Comparison of ENCODE assay signal across 9 mouse cellular contexts in the genomic region with DNA sequence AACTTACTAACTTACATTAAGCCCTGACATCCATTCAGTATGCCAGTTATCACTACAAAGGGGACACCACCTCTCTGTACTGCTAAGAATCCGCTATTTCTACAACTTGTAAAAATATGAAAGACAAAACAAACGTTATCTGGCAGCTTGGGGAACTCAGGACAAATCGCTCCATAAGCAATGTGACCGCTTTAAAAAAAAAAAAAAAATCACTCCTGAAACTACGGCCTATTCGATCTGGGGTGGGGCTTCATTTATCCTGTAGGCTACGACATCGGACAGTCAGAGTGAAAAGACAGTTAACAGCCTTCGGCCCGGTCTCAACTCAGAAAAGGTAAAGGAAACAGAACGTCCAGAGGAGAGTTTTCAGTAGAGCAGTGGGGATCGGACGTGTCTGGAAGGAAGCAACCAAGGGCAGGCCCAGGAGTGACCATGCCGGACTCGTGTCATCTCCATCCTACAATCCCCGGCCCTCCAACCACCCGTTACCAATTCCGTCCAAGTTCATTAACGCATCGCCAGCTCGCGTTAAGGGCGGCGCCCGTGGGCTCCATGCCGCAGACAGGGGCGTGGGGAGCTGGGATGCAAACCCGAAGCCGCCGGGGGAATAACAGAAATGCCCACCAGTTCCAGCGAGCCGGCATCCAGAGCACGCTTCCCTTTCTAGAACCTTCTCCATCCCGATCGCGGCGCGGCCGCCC. TPM values are rescaled to one million over a fixed set of nuclear protein-coding genes. Genes with fewer than 3 reads are reported as not detected.
DNase-seq lines count a peak whose midpoint lies in the region; ATAC-seq and TF ChIP-seq lines count a peak whose summit lies in the region.
"Had no signal": no experiment of that assay in that cellular context is flagged by ENCODE, and none has a peak within 500 bp of the region (broad histone marks: within the 10 kb centered on the region; RNA-seq: fewer than 3 reads in every experiment).

No protein-coding gene starts in this region.

- no peak for DNase-seq in layer of hippocampus, adult 2 months (ENCODE audit: low spot score in 2 of 2)
- DNase-seq in layer of hippocampus, adult 8-10 months (ENCODE audit: low spot score in 2 of 2): no peak
- peak; percentile 38 for DNase-seq in ZHBTc4 (ENCODE audit: low read depth, low spot score)
- DNase-seq in limb, embryonic 10.5 days (ENCODE audit: low spot score): no peak
- DNase-seq in naive thymus-derived CD4-positive, alpha-beta T cell, adult 2 months (ENCODE audit: low read depth): peak; percentile 16
- no peak for DNase-seq in adrenal gland, postnatal 14 days

- H3K4me1 ChIP-seq in erythroblast, embryonic 14.5 days (ENCODE audit: control insufficient read depth): peaks cover 35% of the 10 kb centered on the region
- H3K4me1 ChIP-seq in limb, embryonic 10.5 days: peaks cover 15% of the 10 kb centered on the region

- no peaks in the 10 kb centered on the region for H3K9me3 ChIP-seq in erythroblast, embryonic 14.5 days (ENCODE audit: control insufficient read depth, low read length)
- no peaks in the 10 kb centered on the region for H3K9me3 ChIP-seq in limb, embryonic 10.5 days (replicated peaks)

- ATAC-seq in activated CD4-positive, CD25-positive, alpha-beta regulatory T cell, adult 4 months: no peak

- H3K36me3 ChIP-seq in erythroblast, embryonic 14.5 days (ENCODE audit: control insufficient read depth): peaks cover 43% of the 10 kb centered on the region
- peaks cover 42% of the 10 kb centered on the region for H3K36me3 ChIP-seq in limb, embryonic 10.5 days

- WGBS in limb, embryonic 10.5 days: under 1% methylated on average over 39 of the region's 39 CpGs

- H3K27me3 ChIP-seq in erythroblast, embryonic 14.5 days (ENCODE audit: control insufficient read depth): no peaks in the 10 kb centered on the region
- H3K27me3 ChIP-seq in limb, embryonic 10.5 days (ENCODE audit: low read depth, poor library complexity, severe bottlenecking): no peaks in the 10 kb centered on the region

- no peak for TF ChIP-seq CTCF in layer of hippocampus, adult 2 months (conservative IDR thresholded peaks at IDR 0.05)

- H3K4me3 ChIP-seq in layer of hippocampus, adult 2 months: peak overlapping the region; percentile 96
- peak overlapping the region; percentile 79 for H3K4me3 ChIP-seq in erythroblast, embryonic 14.5 days (replicated peaks)
- peak overlapping the region; percentile 93 for H3K4me3 ChIP-seq in limb, embryonic 10.5 days

- H3K27ac ChIP-seq in layer of hippocampus, adult 2 months: peak overlapping the region; percentile 90
- H3K27ac ChIP-seq in limb, embryonic 10.5 days: peak overlapping the region; percentile 97

RNA-seq across cellular contexts. Expression of a gene that starts 0.6 kb away (rescaled TPM):
- 100 to 1,000 TPM; 167 to 173 TPM for total RNA-seq in layer of hippocampus, adult 2 months (2021)
- total RNA-seq in layer of hippocampus, adult 8-10 months (2022): 100 to 1,000 TPM; 174 to 197 (median 187) TPM
- 3.5 and 5.3 TPM in 2 replicates for polyA plus RNA-seq in erythroblast, embryonic 14.5 days (2012)
- polyA plus RNA-seq in limb, embryonic 10.5 days (2016; fragmentation: Nextera tagmentation; extraction: Ambion mirVana): 664 and 718 TPM in 2 replicates
- polyA plus RNA-seq in activated CD4-positive, CD25-positive, alpha-beta regulatory T cell, adult 4 months (2017; shearing (Covaris generic)): 100 to 1,000 TPM; 413 to 466 TPM
- total RNA-seq in adrenal gland, postnatal 14 days (2021): 192 and 207 TPM in 2 replicates

RNA-seq across cellular contexts. Expression of a gene that starts 40.6 kb away (rescaled TPM):
- 10 to 100 TPM; 45.0 to 48.5 TPM for total RNA-seq in layer of hippocampus, adult 2 months (2021)
- 10 to 100 TPM; 43.4 to 53.5 (median 48.7) TPM for total RNA-seq in layer of hippocampus, adult 8-10 months (2022)
- 0.49 and 1.1 TPM in 2 replicates for polyA plus RNA-seq in erythroblast, embryonic 14.5 days (2012)
- 38.7 and 42.4 TPM in 2 replicates for polyA plus RNA-seq in limb, embryonic 10.5 days (2016; fragmentation: Nextera tagmentation; extraction: Ambion mirVana)
- polyA plus RNA-seq in activated CD4-positive, CD25-positive, alpha-beta regulatory T cell, adult 4 months (2017; shearing (Covaris generic)): 10 to 100 TPM; 33.0 to 71.5 TPM
- total RNA-seq in adrenal gland, postnatal 14 days (2021): 78.6 and 78.9 TPM in 2 replicates

RNA-seq across cellular contexts. Expression of a gene that starts 54.7 kb away (rescaled TPM):
- total RNA-seq in layer of hippocampus, adult 2 months (2021): 10 to 100 TPM; 11.0 to 11.9 TPM
- total RNA-seq in layer of hippocampus, adult 8-10 months (2022): 10 to 100 TPM in 2 of 4 experiments, 1 to 10 TPM in 2; 8.7 to 11.8 (median 10.2) TPM
- 0.11 TPM in 1 of 2 replicates, not detected in the other for polyA plus RNA-seq in erythroblast, embryonic 14.5 days (2012)
- 10.0 and 12.0 TPM in 2 replicates for polyA plus RNA-seq in limb, embryonic 10.5 days (2016; fragmentation: Nextera tagmentation; extraction: Ambion mirVana)
- polyA plus RNA-seq in activated CD4-positive, CD25-positive, alpha-beta regulatory T cell, adult 4 months (2017; shearing (Covaris generic)): 10 to 100 TPM in 1 of 2 experiments, 1 to 10 TPM in 1; 9.7 to 12.3 TPM
- 6.4 and 8.6 TPM in 2 replicates for total RNA-seq in adrenal gland, postnatal 14 days (2021)

RNA-seq across cellular contexts. Expression of a gene that starts 58.0 kb away (rescaled TPM):
- under 1 TPM in 1 of 2 experiments, not detected in 1; 0.49 TPM for total RNA-seq in layer of hippocampus, adult 2 months (2021)
- total RNA-seq in layer of hippocampus, adult 8-10 months (2022): under 1 TPM; 0.25 to 0.47 (median 0.38) TPM
- not detected in 2 replicates for polyA plus RNA-seq in erythroblast, embryonic 14.5 days (2012)
- polyA plus RNA-seq in limb, embryonic 10.5 days (2016; fragmentation: Nextera tagmentation; extraction: Ambion mirVana): not detected in 2 replicates
- polyA plus RNA-seq in activated CD4-positive, CD25-positive, alpha-beta regulatory T cell, adult 4 months (2017; shearing (Covaris generic)): not detected
- total RNA-seq in adrenal gland, postnatal 14 days (2021): 1.2 and 2.3 TPM in 2 replicates
- total RNA-seq: neutrophil, adult 5-6 weeks had no signal

Comparison
In these comparisons a context has a peak if more than half of its experiments do, and no peak if none do; other contexts are left out.
1. DNase-seq: peak in ZHBTc4 (single experiment) and naive thymus-derived CD4-positive, alpha-beta T cell, adult 2 months (single experiment); none in layer of hippocampus, adult 2 months (0 of 2), layer of hippocampus, adult 8-10 months (0 of 2), limb, embryonic 10.5 days (single experiment) and adrenal gland, postnatal 14 days (single experiment).
2. Peak in every context shown above with its lines, with median percentiles within 50 percentile points of each other: H3K4me3 ChIP-seq.